Mouse (Mus musculus): ENCODE measurements around the gene 1700037C18Rik. TPM values are rescaled to one million over a fixed set of nuclear protein-coding genes. Genes with fewer than 3 reads are reported as not detected.

Gene 1700037C18Rik
- polyA plus RNA-seq, 1 experiment from 2014 or later, result 7.6 TPM

DNA sequence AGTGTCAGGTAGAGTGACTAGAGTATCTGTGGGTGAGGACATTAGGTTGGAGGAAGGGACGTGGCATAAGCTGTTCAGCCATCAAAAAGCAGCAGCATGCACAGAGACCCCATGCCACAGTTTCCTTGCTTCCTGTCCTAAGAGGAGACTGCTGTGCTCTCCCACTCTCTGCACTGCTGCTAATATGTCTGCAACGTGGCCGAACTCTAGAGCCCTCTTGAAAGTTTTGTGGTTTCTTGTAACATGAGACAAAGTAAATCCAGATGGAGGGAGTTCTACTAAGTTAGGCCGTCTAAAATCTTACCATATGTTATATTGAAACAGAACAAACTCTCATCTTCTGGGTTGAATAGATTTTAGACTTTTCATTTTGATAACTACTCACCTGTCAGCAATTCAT, 15.5 kb upstream of the 1700037C18Rik start:
- Histone ChIP-seq H3K4me2 (ENCODE audit: low read length) (no peak overlapping the region), H3K4me1 (ENCODE audit: control insufficient read depth in 2 of 2, insufficient read depth in 2 of 2, low read length in 2 of 2) (no peaks in the 10 kb centered on the region), H3K36me3 (ENCODE audit: control insufficient read depth, insufficient read depth, low read length) (peaks cover 69% of the 10 kb centered on the region), H3K27me3 (ENCODE audit: control insufficient read depth, insufficient read depth, low read length) (no peaks in the 10 kb centered on the region), H3K9ac (ENCODE audit: low read length) (no peak overlapping the region), H3K4me3 (ENCODE audit: control insufficient read depth in 1 of 2, insufficient read depth in 1 of 2, low read depth in 1 of 2, low read length in 2 of 2) (no peak overlapping the region), H3K9me3 (ENCODE audit: control insufficient read depth, low read length) (no peaks in the 10 kb centered on the region), H3K27ac (replicated peaks in 1 of 2; ENCODE audit: control insufficient read depth in 1 of 2, insufficient read depth in 1 of 2, low read depth in 2 of 2, low read length in 2 of 2) (no peak overlapping the region)
- 82% methylated on average over 4 of the region's 4 CpGs for WGBS
- ATAC-seq (ENCODE audit: insufficient number of reproducible peaks, insufficient read depth, low FRiP score, low read depth), result no peak

- no peak overlapping the region for H3K9ac ChIP-seq (ENCODE audit: low read length)
- no peak overlapping the region for H3K27ac ChIP-seq (replicated peaks in 1 of 2; ENCODE audit: control insufficient read depth in 1 of 2, insufficient read depth in 1 of 2, low read depth in 2 of 2, low read length in 2 of 2)
- no peak for ATAC-seq (ENCODE audit: insufficient number of reproducible peaks, insufficient read depth, low FRiP score, low read depth)
- H3K36me3 ChIP-seq (ENCODE audit: control insufficient read depth, insufficient read depth, low read length), result peaks cover 66% of the 10 kb centered on the region
- 87% methylated on average over 3 of the region's 3 CpGs for WGBS
- no peak overlapping the region for H3K4me2 ChIP-seq (ENCODE audit: low read length)
- H3K27me3 ChIP-seq (ENCODE audit: control insufficient read depth, insufficient read depth, low read length), result no peaks in the 10 kb centered on the region
- no peak overlapping the region for H3K4me3 ChIP-seq (ENCODE audit: control insufficient read depth in 1 of 2, insufficient read depth in 1 of 2, low read depth in 1 of 2, low read length in 2 of 2)
- no peaks in the 10 kb centered on the region for H3K9me3 ChIP-seq (ENCODE audit: control insufficient read depth, low read length)
- no peaks in the 10 kb centered on the region for H3K4me1 ChIP-seq (ENCODE audit: control insufficient read depth in 2 of 2, insufficient read depth in 2 of 2, low read length in 2 of 2)
Observed at GRCm38 (mm10) chr16:3923515-3923914, 15.0 kb upstream of the 1700037C18Rik start.

GRCm38 (mm10) chr16:3920756-3921155, 12.3 kb upstream of the 1700037C18Rik start:
- ATAC-seq (ENCODE audit: insufficient number of reproducible peaks, insufficient read depth, low FRiP score, low read depth), result no peak
- WGBS, result 85% methylated on average over 2 of the region's 2 CpGs
- H3K4me2 ChIP-seq (ENCODE audit: low read length), result no peak overlapping the region
- no peak overlapping the region for H3K9ac ChIP-seq (ENCODE audit: low read length)
- H3K4me1 ChIP-seq (ENCODE audit: control insufficient read depth in 2 of 2, insufficient read depth in 2 of 2, low read length in 2 of 2), result no peaks in the 10 kb centered on the region
- peaks cover 58% of the 10 kb centered on the region for H3K36me3 ChIP-seq (ENCODE audit: control insufficient read depth, insufficient read depth, low read length)
- H3K27ac ChIP-seq (replicated peaks in 1 of 2; ENCODE audit: control insufficient read depth in 1 of 2, insufficient read depth in 1 of 2, low read depth in 2 of 2, low read length in 2 of 2), result no peak overlapping the region
- H3K9me3 ChIP-seq (ENCODE audit: control insufficient read depth, low read length), result no peaks in the 10 kb centered on the region
- no peaks in the 10 kb centered on the region for H3K27me3 ChIP-seq (ENCODE audit: control insufficient read depth, insufficient read depth, low read length)
- H3K4me3 ChIP-seq (ENCODE audit: control insufficient read depth in 1 of 2, insufficient read depth in 1 of 2, low read depth in 1 of 2, low read length in 2 of 2), result no peak overlapping the region

- H3K9me3 ChIP-seq (ENCODE audit: control insufficient read depth, low read length), result no peaks in the 10 kb centered on the region
- H3K4me3 ChIP-seq (ENCODE audit: control insufficient read depth in 1 of 2, insufficient read depth in 1 of 2, low read depth in 1 of 2, low read length in 2 of 2), result peak overlapping the region; percentile 66 to 69
- H3K4me2 ChIP-seq (ENCODE audit: low read length), result peak overlapping the region; percentile 88
- no peaks in the 10 kb centered on the region for H3K27me3 ChIP-seq (ENCODE audit: control insufficient read depth, insufficient read depth, low read length)
- peaks cover 0 to 5% of the 10 kb centered on the region in 2 experiments; a peak in 2 of 4 replicates for H3K4me1 ChIP-seq (ENCODE audit: control insufficient read depth in 2 of 2, insufficient read depth in 2 of 2, low read length in 2 of 2)
- H3K27ac ChIP-seq (replicated peaks in 1 of 2; ENCODE audit: control insufficient read depth in 1 of 2, insufficient read depth in 1 of 2, low read depth in 2 of 2, low read length in 2 of 2), result peak overlapping the region in 1 of 2 experiments; percentile 75; a peak in 1 of 4 replicates
- no peak for ATAC-seq (ENCODE audit: insufficient number of reproducible peaks, insufficient read depth, low FRiP score, low read depth)
- 5% methylated on average over 20 of the region's 20 CpGs for WGBS
- H3K36me3 ChIP-seq (ENCODE audit: control insufficient read depth, insufficient read depth, low read length), result peaks cover 46% of the 10 kb centered on the region
- H3K9ac ChIP-seq (ENCODE audit: low read length), result peak overlapping the region; percentile 84
Observed at GRCm38 (mm10) chr16:3909118-3909517, 629 bp upstream of the 1700037C18Rik start.

GRCm38 (mm10) chr16:3907471-3907870, 1.0 kb downstream of the 1700037C18Rik start:
- peaks cover 0 to 5% of the 10 kb centered on the region in 2 experiments; a peak in 2 of 4 replicates for H3K4me1 ChIP-seq (ENCODE audit: control insufficient read depth in 2 of 2, insufficient read depth in 2 of 2, low read length in 2 of 2)
- H3K27me3 ChIP-seq (ENCODE audit: control insufficient read depth, insufficient read depth, low read length), result no peaks in the 10 kb centered on the region
- no peak for ATAC-seq (ENCODE audit: insufficient number of reproducible peaks, insufficient read depth, low FRiP score, low read depth)
- no peak overlapping the region for H3K4me3 ChIP-seq (ENCODE audit: control insufficient read depth in 1 of 2, insufficient read depth in 1 of 2, low read depth in 1 of 2, low read length in 2 of 2)
- peaks cover 48% of the 10 kb centered on the region for H3K36me3 ChIP-seq (ENCODE audit: control insufficient read depth, insufficient read depth, low read length)
- no peak overlapping the region for H3K27ac ChIP-seq (replicated peaks in 1 of 2; ENCODE audit: control insufficient read depth in 1 of 2, insufficient read depth in 1 of 2, low read depth in 2 of 2, low read length in 2 of 2)
- H3K9me3 ChIP-seq (ENCODE audit: control insufficient read depth, low read length), result no peaks in the 10 kb centered on the region
- WGBS, result 59% methylated on average over 2 of the region's 2 CpGs
- no peak overlapping the region for H3K9ac ChIP-seq (ENCODE audit: low read length)
- no peak overlapping the region for H3K4me2 ChIP-seq (ENCODE audit: low read length)

- H3K4me1 ChIP-seq (ENCODE audit: control insufficient read depth in 2 of 2, insufficient read depth in 2 of 2, low read length in 2 of 2), result peaks cover 10 to 11% of the 10 kb centered on the region in 2 experiments
- H3K4me3 ChIP-seq (ENCODE audit: control insufficient read depth in 1 of 2, insufficient read depth in 1 of 2, low read depth in 1 of 2, low read length in 2 of 2), result no peak overlapping the region
- no peak overlapping the region for H3K27ac ChIP-seq (replicated peaks in 1 of 2; ENCODE audit: control insufficient read depth in 1 of 2, insufficient read depth in 1 of 2, low read depth in 2 of 2, low read length in 2 of 2)
- H3K9me3 ChIP-seq (ENCODE audit: control insufficient read depth, low read length), result no peaks in the 10 kb centered on the region
- no peak for ATAC-seq (ENCODE audit: insufficient number of reproducible peaks, insufficient read depth, low FRiP score, low read depth)
- WGBS, result 84% methylated on average over 1 of the region's 1 CpGs
- H3K36me3 ChIP-seq (ENCODE audit: control insufficient read depth, insufficient read depth, low read length), result peaks cover 62% of the 10 kb centered on the region
- no peak overlapping the region for H3K9ac ChIP-seq (ENCODE audit: low read length)
- H3K27me3 ChIP-seq (ENCODE audit: control insufficient read depth, insufficient read depth, low read length), result no peaks in the 10 kb centered on the region
- H3K4me2 ChIP-seq (ENCODE audit: low read length), result no peak overlapping the region
Observed at GRCm38 (mm10) chr16:3896553-3896952, 11.9 kb downstream of the 1700037C18Rik start.

GRCm38 (mm10) chr16:3896046-3896445, 12.4 kb downstream of the 1700037C18Rik start:
- peaks cover 10 to 11% of the 10 kb centered on the region in 2 experiments for H3K4me1 ChIP-seq (ENCODE audit: control insufficient read depth in 2 of 2, insufficient read depth in 2 of 2, low read length in 2 of 2)
- H3K9ac ChIP-seq (ENCODE audit: low read length), result no peak overlapping the region
- no peak overlapping the region for H3K4me2 ChIP-seq (ENCODE audit: low read length)
- no peaks in the 10 kb centered on the region for H3K27me3 ChIP-seq (ENCODE audit: control insufficient read depth, insufficient read depth, low read length)
- WGBS, result 79% methylated on average over 6 of the region's 6 CpGs
- no peak for ATAC-seq (ENCODE audit: insufficient number of reproducible peaks, insufficient read depth, low FRiP score, low read depth)
- H3K36me3 ChIP-seq (ENCODE audit: control insufficient read depth, insufficient read depth, low read length), result peaks cover 57% of the 10 kb centered on the region
- H3K9me3 ChIP-seq (ENCODE audit: control insufficient read depth, low read length), result no peaks in the 10 kb centered on the region
- H3K4me3 ChIP-seq (ENCODE audit: control insufficient read depth in 1 of 2, insufficient read depth in 1 of 2, low read depth in 1 of 2, low read length in 2 of 2), result no peak overlapping the region
- no peak overlapping the region for H3K27ac ChIP-seq (replicated peaks in 1 of 2; ENCODE audit: control insufficient read depth in 1 of 2, insufficient read depth in 1 of 2, low read depth in 2 of 2, low read length in 2 of 2)

DNA sequence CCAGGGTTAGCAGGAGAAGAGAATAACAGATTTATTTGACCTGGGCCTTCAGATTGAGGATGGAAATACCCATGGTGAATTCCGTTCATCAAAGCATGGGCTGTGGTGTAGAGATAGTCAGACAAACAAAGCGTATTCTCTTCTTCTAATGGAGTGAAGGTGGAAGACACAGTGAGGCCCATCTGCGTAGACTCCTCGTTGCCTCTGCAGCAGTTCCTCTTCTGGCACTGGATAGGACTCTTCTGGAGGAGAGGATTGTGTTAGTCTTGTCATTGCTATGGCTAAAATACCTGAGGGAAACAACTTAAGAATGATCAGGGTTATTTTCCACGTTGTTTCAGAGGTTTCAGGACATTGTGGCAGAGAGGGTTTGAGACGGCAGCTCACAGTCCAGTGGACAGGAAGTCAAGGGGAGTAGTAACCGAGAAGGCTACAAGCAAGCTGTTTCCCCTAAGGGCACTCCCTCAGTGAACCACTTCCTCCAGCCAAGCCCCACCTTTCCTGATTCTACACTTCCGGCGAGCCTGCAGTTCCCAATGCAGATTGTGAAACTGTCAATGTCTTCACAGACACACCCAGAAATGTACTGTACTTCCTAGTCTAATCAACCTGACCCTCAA, 13.2 kb downstream of the 1700037C18Rik start:
- no peak for ATAC-seq (ENCODE audit: insufficient number of reproducible peaks, insufficient read depth, low FRiP score, low read depth)
- peaks cover 10 to 11% of the 10 kb centered on the region in 2 experiments for H3K4me1 ChIP-seq (ENCODE audit: control insufficient read depth in 2 of 2, insufficient read depth in 2 of 2, low read length in 2 of 2)
- H3K4me3 ChIP-seq (ENCODE audit: control insufficient read depth in 1 of 2, insufficient read depth in 1 of 2, low read depth in 1 of 2, low read length in 2 of 2), result no peak overlapping the region
- peak overlapping the region; percentile 21; the same call in 1 of the 2 replicates for H3K4me2 ChIP-seq (ENCODE audit: low read length)
- WGBS, result 67% methylated on average over 9 of the region's 9 CpGs
- H3K9me3 ChIP-seq (ENCODE audit: control insufficient read depth, low read length), result no peaks in the 10 kb centered on the region
- H3K27me3 ChIP-seq (ENCODE audit: control insufficient read depth, insufficient read depth, low read length), result no peaks in the 10 kb centered on the region
- H3K36me3 ChIP-seq (ENCODE audit: control insufficient read depth, insufficient read depth, low read length), result peaks cover 49% of the 10 kb centered on the region
- H3K9ac ChIP-seq (ENCODE audit: low read length), result 0 out of 2 replicates have a peak overlapping the region, but pooled peaks have one; percentile 21
- peak overlapping the region; percentile 80 to 82 for H3K27ac ChIP-seq (replicated peaks in 1 of 2; ENCODE audit: control insufficient read depth in 1 of 2, insufficient read depth in 1 of 2, low read depth in 2 of 2, low read length in 2 of 2)

Measured in heart, embryonic 14.5 days (tissue).